Mouse (Mus musculus): ENCODE data around the gene Rpl38. TPM values are rescaled to one million over a fixed set of nuclear protein-coding genes. Genes with fewer than 3 reads are reported as not detected.
A peak's percentile ranks its signal among the peaks of the same experiment; 100 is the strongest.
"Not testable (repeated sequence)": the region's sequence is repeated elsewhere in the genome, so short reads cannot be mapped to it uniquely, and the experiment has no call there.

Rpl38 gene
- polyA plus RNA-seq, 1 experiment from 2014 or later = 775 TPM

- Histone ChIP-seq H3K4me3 (no peak overlapping the region), H3K27ac (no peak overlapping the region), H3K27me3 (peaks cover 20% of the 10 kb centered on the region), H3K4me1 (replicated peaks) (no peaks in the 10 kb centered on the region), H3K9me3 (replicated peaks) (no peaks in the 10 kb centered on the region), H3K36me3 (no peaks in the 10 kb centered on the region), H3K9ac (no peak overlapping the region), H3K4me2 (no peak overlapping the region)
- ATAC-seq (replicated peaks; ENCODE audit: insufficient number of reproducible peaks, insufficient read depth, low FRiP score, low read depth) = no peak
- 14% methylated on average over 7 of the region's 7 CpGs for WGBS
Measured at GRCm38 (mm10) chr11:114657737-114658136, 10.6 kb upstream of the Rpl38 start.

- Histone ChIP-seq H3K9ac (no peak overlapping the region), H3K27me3 (peaks cover 21% of the 10 kb centered on the region), H3K36me3 (no peaks in the 10 kb centered on the region), H3K4me3 (no peak overlapping the region), H3K9me3 (replicated peaks) (no peaks in the 10 kb centered on the region), H3K4me2 (no peak overlapping the region), H3K27ac (no peak overlapping the region), H3K4me1 (replicated peaks) (no peaks in the 10 kb centered on the region)
- ATAC-seq (replicated peaks; ENCODE audit: insufficient number of reproducible peaks, insufficient read depth, low FRiP score, low read depth) = no peak
- WGBS = 84% methylated on average over 14 of the region's 14 CpGs
Measured at GRCm38 (mm10) chr11:114662161-114662560, 6.2 kb upstream of the Rpl38 start.

- no peak overlapping the region for H3K9ac ChIP-seq
- ATAC-seq (replicated peaks; ENCODE audit: insufficient number of reproducible peaks, insufficient read depth, low FRiP score, low read depth) = no peak
- no peak overlapping the region for H3K4me2 ChIP-seq
- H3K9me3 ChIP-seq (replicated peaks) = no peaks in the 10 kb centered on the region
- no peak overlapping the region for H3K27ac ChIP-seq
- WGBS = 32% methylated on average over 6 of the region's 6 CpGs
- peaks cover 20% of the 10 kb centered on the region for H3K27me3 ChIP-seq
- H3K4me1 ChIP-seq (replicated peaks) = no peaks in the 10 kb centered on the region
- H3K4me3 ChIP-seq = no peak overlapping the region
- no peaks in the 10 kb centered on the region for H3K36me3 ChIP-seq
Measured at GRCm38 (mm10) chr11:114662746-114663362, 5.5 kb upstream of the Rpl38 start.

DNA sequence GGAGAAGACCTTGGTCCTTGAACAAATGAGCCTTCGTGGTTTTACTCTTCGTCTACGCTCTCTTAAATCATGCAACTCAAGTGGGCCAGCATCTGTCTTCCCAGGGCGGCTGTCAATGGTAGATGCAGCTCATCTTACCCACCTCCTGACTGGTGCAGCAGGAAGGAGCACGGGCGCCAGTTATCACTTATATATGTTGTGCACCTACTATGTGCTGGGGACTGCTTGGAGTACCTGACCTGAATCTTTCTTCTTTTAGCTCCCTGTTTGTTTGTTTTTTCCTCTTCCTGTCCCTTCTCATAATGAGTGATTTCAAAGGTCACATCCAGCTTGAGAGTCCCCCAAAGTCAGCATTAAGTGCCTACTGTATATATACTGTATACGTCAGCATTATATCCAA is 4.2 kb upstream of the Rpl38 start:
- Histone ChIP-seq H3K9ac (no peak overlapping the region), H3K36me3 (no peaks in the 10 kb centered on the region), H3K27ac (no peak overlapping the region), H3K4me2 (no peak overlapping the region), H3K9me3 (replicated peaks) (no peaks in the 10 kb centered on the region), H3K27me3 (peaks cover 20% of the 10 kb centered on the region), H3K4me3 (no peak overlapping the region), H3K4me1 (replicated peaks) (no peaks in the 10 kb centered on the region; the same call in 1 of the 2 replicates)
- no peak for ATAC-seq (replicated peaks; ENCODE audit: insufficient number of reproducible peaks, insufficient read depth, low FRiP score, low read depth)
- 66% methylated on average over 7 of the region's 7 CpGs for WGBS

DNA sequence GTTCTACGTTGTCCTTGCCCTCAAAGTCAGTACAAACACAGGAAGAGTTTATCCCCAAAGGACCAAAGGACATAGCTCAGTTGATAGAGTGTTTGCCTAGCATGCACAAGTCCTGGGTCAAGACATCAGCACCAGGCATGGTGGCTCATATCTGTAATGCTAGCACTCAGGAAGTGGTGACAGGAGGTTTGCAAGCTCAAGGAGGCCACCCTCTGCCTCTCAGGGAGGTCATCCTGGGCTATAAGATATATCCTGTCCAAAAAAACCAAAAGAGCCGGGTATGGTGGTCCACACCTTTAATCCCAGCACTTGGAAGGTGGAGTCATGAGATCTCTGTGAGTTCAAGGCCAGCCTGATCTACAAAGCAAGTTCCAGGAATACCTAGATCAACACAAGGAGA is 2.9 kb upstream of the Rpl38 start:
- Histone ChIP-seq H3K36me3 (no peaks in the 10 kb centered on the region), H3K4me3 (no peak overlapping the region), H3K27ac (no peak overlapping the region), H3K27me3 (peaks cover 20% of the 10 kb centered on the region), H3K4me1 (replicated peaks) (peaks cover 13% of the 10 kb centered on the region), H3K9me3 (replicated peaks) (no peaks in the 10 kb centered on the region), H3K9ac (no peak overlapping the region), H3K4me2 (no peak overlapping the region)
- ATAC-seq (replicated peaks; ENCODE audit: insufficient number of reproducible peaks, insufficient read depth, low FRiP score, low read depth) = no peak
- 38% methylated on average over 2 of the region's 2 CpGs for WGBS

GRCm38 (mm10) chr11:114666786-114667185 is 1.5 kb upstream of the Rpl38 start:
- Histone ChIP-seq H3K9me3 (replicated peaks) (no peaks in the 10 kb centered on the region), H3K27me3 (peaks cover 20% of the 10 kb centered on the region), H3K4me2 (no peak overlapping the region), H3K4me1 (replicated peaks) (peaks cover 21% of the 10 kb centered on the region), H3K4me3 (no peak overlapping the region), H3K9ac (no peak overlapping the region), H3K36me3 (peaks cover 13% of the 10 kb centered on the region), H3K27ac (no peak overlapping the region)
- 9% methylated on average over 13 of the region's 13 CpGs for WGBS
- no peak for ATAC-seq (replicated peaks; ENCODE audit: insufficient number of reproducible peaks, insufficient read depth, low FRiP score, low read depth)

DNA sequence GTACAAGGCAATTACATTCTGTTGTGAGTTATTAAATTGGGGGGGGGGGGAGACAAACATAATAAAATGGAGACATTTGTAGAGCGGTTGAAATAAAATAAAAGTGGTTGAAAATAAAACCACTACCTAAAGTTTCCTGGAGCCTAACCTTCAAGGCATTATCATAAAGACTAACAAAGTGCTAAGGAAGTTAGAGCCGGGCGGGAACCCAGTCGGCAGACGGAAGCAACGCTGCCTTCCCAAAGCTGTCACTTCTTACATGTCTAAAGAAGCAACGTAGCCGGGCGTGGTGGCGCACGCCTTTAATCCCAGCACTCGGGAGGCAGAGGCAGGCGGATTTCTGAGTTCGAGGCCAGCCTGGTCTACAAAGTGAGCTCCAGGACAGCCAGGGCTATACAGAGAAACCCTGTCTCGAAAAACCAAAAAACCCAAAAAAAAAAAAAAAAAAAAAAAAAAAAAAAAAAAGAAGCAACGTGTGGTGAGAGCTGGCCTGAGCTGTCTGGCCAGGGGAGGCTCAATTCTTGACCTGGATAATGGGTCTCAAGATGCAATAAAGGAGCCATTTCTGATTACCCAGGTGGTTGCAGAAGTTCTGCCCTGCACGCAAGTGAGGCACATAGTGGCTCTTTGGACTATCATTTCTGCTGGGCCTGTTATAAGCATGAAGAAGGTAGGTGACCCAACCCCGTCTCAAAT is 940 bp upstream of the Rpl38 start:
- Histone ChIP-seq H3K4me2 (no peak overlapping the region), H3K27ac (no peak overlapping the region), H3K4me3 (no peak overlapping the region), H3K27me3 (peaks cover 20% of the 10 kb centered on the region), H3K4me1 (replicated peaks) (peaks cover 21% of the 10 kb centered on the region), H3K9me3 (replicated peaks) (no peaks in the 10 kb centered on the region), H3K36me3 (peaks cover 18% of the 10 kb centered on the region), H3K9ac (no peak overlapping the region)
- WGBS = 34% methylated on average over 17 of the region's 18 CpGs
- ATAC-seq (replicated peaks; ENCODE audit: insufficient number of reproducible peaks, insufficient read depth, low FRiP score, low read depth) = no peak

GRCm38 (mm10) chr11:114667932-114668285 is 415 bp upstream of the Rpl38 start:
- not testable (repeated sequence) for H3K9me3 ChIP-seq (replicated peaks); H3K27ac ChIP-seq; H3K9ac ChIP-seq; H3K4me2 ChIP-seq; ATAC-seq (replicated peaks; ENCODE audit: insufficient number of reproducible peaks, insufficient read depth, low FRiP score, low read depth); H3K4me3 ChIP-seq
- H3K4me1 ChIP-seq (replicated peaks) = peaks cover 21% of the 10 kb centered on the region
- H3K36me3 ChIP-seq = peaks cover 24% of the 10 kb centered on the region
- WGBS = 18% methylated on average over 11 of the region's 11 CpGs
- H3K27me3 ChIP-seq = peaks cover 16% of the 10 kb centered on the region

- H3K4me1 ChIP-seq (replicated peaks) = peaks cover 21% of the 10 kb centered on the region
Measured at GRCm38 (mm10) chr11:114668741-114669623, 658 bp downstream of the Rpl38 start.

DNA sequence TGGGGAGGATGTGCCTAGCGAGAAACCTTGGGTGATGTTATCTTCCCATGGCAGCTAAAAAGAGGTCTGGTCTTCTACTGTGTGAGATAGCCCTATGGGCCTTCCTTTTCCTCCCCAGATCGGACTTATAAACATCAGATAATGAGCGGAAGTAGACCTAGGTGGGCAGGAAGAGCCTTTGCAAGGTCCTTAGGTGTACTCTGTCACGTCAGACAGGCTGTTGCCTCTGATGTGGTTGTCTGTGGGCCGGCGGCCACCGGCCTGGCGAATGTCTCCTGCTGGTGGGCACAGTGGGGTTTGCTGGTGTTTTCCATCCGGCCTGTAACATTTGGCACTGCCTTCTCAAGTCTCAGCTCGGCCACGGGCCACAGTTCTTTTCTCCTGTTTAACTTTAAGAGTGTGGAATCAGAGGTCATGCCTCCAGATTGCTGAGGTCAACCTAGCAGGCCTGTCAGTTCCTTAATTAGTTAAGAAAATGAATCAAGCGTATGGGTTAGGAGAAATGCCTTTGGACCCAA is 1.4 kb downstream of the Rpl38 start:
- Histone ChIP-seq H3K9me3 (replicated peaks) (no peaks in the 10 kb centered on the region), H3K27ac (peak overlapping the region; percentile 90), H3K4me1 (replicated peaks) (peaks cover 21% of the 10 kb centered on the region), H3K4me3 (peak overlapping the region; percentile 90), H3K36me3 (peaks cover 33% of the 10 kb centered on the region), H3K9ac (peak overlapping the region; percentile 78), H3K4me2 (peak overlapping the region; percentile 87), H3K27me3 (peaks cover under 1% of the 10 kb centered on the region)
- ATAC-seq (replicated peaks; ENCODE audit: insufficient number of reproducible peaks, insufficient read depth, low FRiP score, low read depth) = no peak
- 11% methylated on average over 12 of the region's 12 CpGs for WGBS

More at GRCm38 (mm10) chr11:114668741-114669623, 658 bp downstream of the Rpl38 start:
- WGBS = under 1% methylated on average over 60 of the region's 60 CpGs
- Histone ChIP-seq H3K4me2 (peak overlapping the region; percentile 87), H3K9ac (peak overlapping the region; percentile 78), H3K27ac (peak overlapping the region; percentile 90), H3K9me3 (replicated peaks) (no peaks in the 10 kb centered on the region), H3K36me3 (peaks cover 33% of the 10 kb centered on the region), H3K27me3 (peaks cover 8% of the 10 kb centered on the region), H3K4me3 (peak overlapping the region; percentile 90)
- peak; percentile 74 for ATAC-seq (replicated peaks; ENCODE audit: insufficient number of reproducible peaks, insufficient read depth, low FRiP score, low read depth)

DNA sequence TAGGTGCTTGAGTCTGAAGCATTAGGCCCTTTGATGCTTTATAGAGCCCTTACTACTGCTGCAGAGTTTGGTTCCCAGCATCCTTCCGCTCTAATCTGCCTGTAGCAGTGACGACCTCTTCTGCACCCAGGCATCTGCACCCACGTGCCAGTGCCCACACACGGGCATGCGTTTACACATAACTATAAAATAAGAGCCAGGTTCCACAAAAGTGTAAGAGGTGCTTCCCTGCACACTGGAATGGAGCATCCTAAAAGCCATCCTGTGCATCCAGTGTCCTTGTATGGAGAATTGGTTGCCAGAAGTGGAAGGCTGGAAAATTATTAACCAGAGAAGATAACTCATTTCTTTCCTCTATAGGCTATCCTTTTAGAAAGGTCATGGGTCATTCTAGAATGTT is 2.8 kb downstream of the Rpl38 start:
- H3K9me3 ChIP-seq (replicated peaks) = no peaks in the 10 kb centered on the region
- WGBS = 85% methylated on average over 5 of the region's 5 CpGs
- no peak overlapping the region for H3K9ac ChIP-seq
- no peak overlapping the region for H3K4me2 ChIP-seq
- peaks cover 33% of the 10 kb centered on the region for H3K36me3 ChIP-seq
- H3K4me1 ChIP-seq (replicated peaks) = peaks cover 34% of the 10 kb centered on the region
- 0 out of 2 replicates have a peak overlapping the region, but pooled peaks have one; percentile 90 for H3K4me3 ChIP-seq
- no peak for ATAC-seq (replicated peaks; ENCODE audit: insufficient number of reproducible peaks, insufficient read depth, low FRiP score, low read depth)
- H3K27ac ChIP-seq = no peak overlapping the region
- H3K27me3 ChIP-seq = no peaks in the 10 kb centered on the region; the same call in 1 of the 2 replicates

Measured in heart, embryonic 15.5 days (tissue).